Mouse (Mus musculus) Patski (cell line): ENCODE measurements around the gene Lsm4. TPM values are rescaled to one million over a fixed set of nuclear protein-coding genes. Genes with fewer than 3 reads are reported as not detected.

Source experiments
- ATAC-seq: fragments of 100-300 bp; one replicate; pipeline ENCODE4 v1.8.0; 2021
- CTCF ChIA-PET: fragments of 350-600 bp; sonication (Branson Sonifier 250); formaldehyde crosslinking; loops from one replicate; lab custom pipeline; 2022; ENCODE audit warnings: inconsistent platforms; lab: Charles Lee
- POLR2A ChIA-PET: fragments of 350-600 bp; sonication (Branson Sonifier 250); formaldehyde crosslinking; loops from one replicate; lab custom pipeline; 2022; ENCODE audit warnings: antibody characterized with exemption, inconsistent platforms; lab: Charles Lee
- DNase-seq: peaks from one replicate; pipeline ENCODE4 v3.0.0-alpha.2; 2011; ENCODE audit warnings: low read depth, low spot score
- H3K27me3 ChIP-seq: fragments of 371-371 bp; one replicate; pipeline ENCODE4 v1.5.1; 2021
- CTCF ChIP-seq: fragments of 100-300 bp; IDR thresholded peaks from one replicate; pipeline ENCODE4 v1.5.1; 2021
- in situ Hi-C: fragments of 300-500 bp; cut with MboI; formaldehyde crosslinking; loops from 3 replicates; pipeline ENCODE4 v1.11.1; 2018; ENCODE audit warnings: low pct_unique_long_range_greater_than_20kb, mixed read lengths
- polyA plus RNA-seq: library from polyadenylated mRNA; unstranded; gene quantifications from one replicate; pipeline ENCODE4 v1.2.3, GENCODE M21; 2021

Gene Lsm4
- polyA plus RNA-seq, 1 experiment from 2014 or later: 189 TPM

- in situ Hi-C loops: no loop called here
- H3K27me3 ChIP-seq: no peaks in the 10 kb centered on the region
Measured at GRCm38 (mm10) chr8:70701048-70701981, 28.3 kb downstream of the Lsm4 start.

GRCm38 (mm10) chr8:70701982-70702841 is 29.2 kb downstream of the Lsm4 start:
- H3K27me3 ChIP-seq: no peaks in the 10 kb centered on the region
- DNase-seq: no peak
- no peak for TF ChIP-seq CTCF
- in situ Hi-C loops: no loop called here
- peak; percentile 3 for ATAC-seq
- ChIA-PET CTCF (interaction anchor here (1.0 to 5.3 kb wide), 5 partner anchors 23 to 60 kb away, joined by 3 to 45 read pairs (median 6); partner anchors contain the start of gene Lsm4), POLR2A (interaction anchor here (0.6 to 3.2 kb wide), 7 partner anchors 8 to 73 kb away, joined by 3 to 31 read pairs (median 5); partner anchors contain the start of gene Lsm4)

More at GRCm38 (mm10) chr8:70701048-70701981, 28.3 kb downstream of the Lsm4 start:
- POLR2A ChIA-PET: interaction anchor here (0.6 to 3.2 kb wide), 8 partner anchors 9 to 72 kb away, joined by 3 to 31 read pairs (median 4); partner anchors contain the start of gene Lsm4
- CTCF ChIA-PET: interaction anchor here (0.6 to 5.3 kb wide), 13 partner anchors 20 to 91 kb away, joined by 3 to 45 read pairs (median 4); partner anchors contain the start of genes Lrrc25, Lsm4 and Pgpep1
- ATAC-seq (no peak), DNase-seq (no peak)
- no peak for TF ChIP-seq CTCF

- peak; percentile 83 for DNase-seq
- peak; percentile 24 for ATAC-seq
- ChIA-PET CTCF (interaction anchor here (1.0 to 5.3 kb wide), 3 partner anchors 31 to 60 kb away, joined by 3 to 45 read pairs (median 7); partner anchors contain the start of gene Lsm4), POLR2A (interaction anchor here (3.2 kb wide), 1 partner anchor 29 kb away, joined by 31 read pairs; the partner anchor contains the start of gene Lsm4)
- H3K27me3 ChIP-seq: no peaks in the 10 kb centered on the region
- in situ Hi-C loops: no loop called here
- TF ChIP-seq CTCF: no peak
Measured at GRCm38 (mm10) chr8:70702842-70703182, 29.8 kb downstream of the Lsm4 start.

DNA sequence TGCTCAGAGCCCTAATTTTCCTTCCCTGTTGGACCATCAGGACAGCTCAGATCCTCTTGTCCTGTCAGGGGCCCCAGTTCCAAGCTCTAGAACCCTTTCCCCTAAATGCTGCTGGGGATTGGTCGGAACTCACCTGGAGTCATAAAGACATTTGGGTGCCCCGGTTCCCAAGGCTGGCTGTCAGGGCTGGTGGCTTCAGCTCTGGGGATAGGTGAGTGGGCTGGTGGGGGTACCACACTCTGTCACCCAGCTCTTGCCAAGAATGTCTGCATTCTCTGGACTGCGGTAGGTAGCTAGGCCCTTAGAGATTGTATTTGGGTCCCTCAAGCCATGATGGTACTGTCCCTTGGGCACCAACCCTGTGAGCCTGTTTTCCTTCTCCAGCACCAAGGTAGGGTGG is 30.2 kb downstream of the Lsm4 start, which contains the start of gene Iqcn:
TSS of gene Iqcn (plus strand) at position 171 of the 400 bp plus-strand sequence.
- no peak for DNase-seq
- ChIA-PET CTCF (no interaction called here), POLR2A (interaction anchor here (3.2 kb wide), 1 partner anchor 29 kb away, joined by 31 read pairs; the partner anchor contains the start of gene Lsm4)
- TF ChIP-seq CTCF: no peak
- H3K27me3 ChIP-seq: no peaks in the 10 kb centered on the region
- in situ Hi-C loops: no loop called here
- ATAC-seq: no peak

DNA sequence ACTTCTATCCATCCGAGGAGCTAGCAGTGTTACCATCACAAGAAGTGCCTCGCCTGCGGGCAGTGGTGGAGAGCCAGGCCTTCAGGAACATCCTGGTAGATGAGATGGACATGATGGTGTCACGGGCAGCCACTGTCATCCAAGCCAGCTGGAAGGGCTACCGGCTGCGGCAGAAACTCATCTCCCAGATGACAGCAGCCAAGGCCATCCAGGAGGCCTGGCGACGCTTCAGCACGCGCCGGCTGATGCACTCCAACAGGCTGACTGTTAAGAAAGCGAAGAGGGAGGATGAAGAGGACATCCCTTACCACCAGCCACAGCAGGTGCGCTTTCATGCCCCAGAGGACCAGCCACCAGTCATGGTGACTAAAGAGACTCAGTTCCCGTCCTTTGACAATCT is 35.2 kb downstream of the Lsm4 start:
- in situ Hi-C loops: no loop called here
- CTCF ChIA-PET: no interaction called here
- DNase-seq (no peak), ATAC-seq (no peak)
- no peaks in the 10 kb centered on the region for H3K27me3 ChIP-seq
- no peak for TF ChIP-seq CTCF
- POLR2A ChIA-PET: interaction anchor here (0.6 kb wide), 1 partner anchor 101 kb away, joined by 6 read pairs; no protein-coding TSS in a partner anchor

GRCm38 (mm10) chr8:70709794-70710193 is 36.7 kb downstream of the Lsm4 start:
- no peak for TF ChIP-seq CTCF
- POLR2A ChIA-PET: interaction anchor here (1.2 kb wide), 1 partner anchor 10 kb away, joined by 4 read pairs; no protein-coding TSS in a partner anchor
- H3K27me3 ChIP-seq: no peaks in the 10 kb centered on the region
- no peak for ATAC-seq
- CTCF ChIA-PET: interaction anchor here (1.0 to 2.1 kb wide), 5 partner anchors 9 to 86 kb away, joined by 3 to 7 read pairs (median 3); partner anchors contain the start of gene Gm3336
- in situ Hi-C loops: loop anchor here (5.0 kb wide), 1 partner anchor 37 kb away; the partner anchor contains the start of gene Lsm4
- DNase-seq: no peak

DNA sequence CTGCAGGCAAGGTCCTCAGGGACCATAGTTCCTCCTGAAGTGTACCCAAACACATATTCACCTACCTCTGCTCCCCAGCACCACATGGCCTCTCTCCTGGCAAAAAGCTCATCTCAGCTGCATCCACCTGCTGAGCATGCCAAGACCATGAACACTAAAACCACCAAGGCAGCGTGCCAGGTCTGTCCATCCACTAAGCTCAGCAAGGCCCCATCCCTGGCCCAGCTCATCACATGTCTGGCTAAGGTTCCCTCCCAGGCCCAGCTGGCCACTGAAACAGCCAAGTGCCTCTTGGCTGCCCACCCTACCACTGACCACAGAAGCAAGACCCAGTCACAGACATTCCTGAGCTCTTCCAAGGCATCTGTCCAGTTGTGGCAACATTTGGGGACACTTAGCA is 37.2 kb downstream of the Lsm4 start:
- H3K27me3 ChIP-seq: no peaks in the 10 kb centered on the region
- peak; percentile 22 for ATAC-seq
- in situ Hi-C loops: loop anchor here (5.0 kb wide), 1 partner anchor 38 kb away; the partner anchor contains the start of gene Lsm4
- DNase-seq: peak; percentile 91
- TF ChIP-seq CTCF: no peak
- POLR2A ChIA-PET: interaction anchor here (0.8 to 1.2 kb wide), 2 partner anchors 8 to 11 kb away, joined by 4 to 6 read pairs; no protein-coding TSS in a partner anchor
- CTCF ChIA-PET: interaction anchor here (1.0 to 2.1 kb wide), 5 partner anchors 8 to 85 kb away, joined by 3 to 7 read pairs (median 3); partner anchors contain the start of gene Gm3336

DNA sequence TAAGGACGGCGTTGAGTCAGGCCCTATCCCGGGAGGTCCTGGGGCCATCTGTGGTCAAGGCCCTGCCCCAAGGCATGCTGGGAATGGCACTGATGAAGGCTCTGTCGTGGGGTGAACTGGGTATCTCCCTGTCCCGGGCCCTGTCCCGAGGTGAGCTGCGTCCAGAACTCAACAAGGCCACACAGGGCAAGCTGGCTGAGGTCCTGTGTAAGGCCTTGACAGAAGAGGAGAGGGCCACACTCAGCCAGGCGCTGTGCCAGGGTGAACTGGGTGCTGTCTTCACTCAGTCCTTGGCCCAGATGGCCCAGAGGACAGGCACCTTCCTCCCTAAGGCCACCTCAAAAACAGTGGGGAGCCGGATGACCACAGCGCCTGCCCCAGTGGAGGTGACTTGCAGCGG is 38.0 kb downstream of the Lsm4 start:
- DNase-seq: no peak
- TF ChIP-seq CTCF: no peak
- H3K27me3 ChIP-seq: no peaks in the 10 kb centered on the region
- in situ Hi-C loops: loop anchor here (5.0 kb wide), 1 partner anchor 39 kb away; the partner anchor contains the start of gene Lsm4
- POLR2A ChIA-PET: interaction anchor here (0.8 kb wide), 1 partner anchor 9 kb away, joined by 6 read pairs; no protein-coding TSS in a partner anchor
- CTCF ChIA-PET: interaction anchor here (1.2 kb wide), 1 partner anchor 52 kb away, joined by 6 read pairs; no protein-coding TSS in a partner anchor
- no peak for ATAC-seq

GRCm38 (mm10) chr8:70713991-70714390 is 40.9 kb downstream of the Lsm4 start:
- ATAC-seq (no peak), DNase-seq (no peak)
- no peak for TF ChIP-seq CTCF
- in situ Hi-C loops: loop anchor here (5.0 kb wide), 1 partner anchor 42 kb away; the partner anchor contains the start of gene Lsm4
- H3K27me3 ChIP-seq: no peaks in the 10 kb centered on the region
- ChIA-PET POLR2A (interaction anchor here (1.1 kb wide), 1 partner anchor 10 kb away, joined by 3 read pairs; the partner anchor contains the start of gene Pde4c), CTCF (no interaction called here)
